Comparison of ENCODE assay signal across 8 mouse cellular contexts in the genomic region with DNA sequence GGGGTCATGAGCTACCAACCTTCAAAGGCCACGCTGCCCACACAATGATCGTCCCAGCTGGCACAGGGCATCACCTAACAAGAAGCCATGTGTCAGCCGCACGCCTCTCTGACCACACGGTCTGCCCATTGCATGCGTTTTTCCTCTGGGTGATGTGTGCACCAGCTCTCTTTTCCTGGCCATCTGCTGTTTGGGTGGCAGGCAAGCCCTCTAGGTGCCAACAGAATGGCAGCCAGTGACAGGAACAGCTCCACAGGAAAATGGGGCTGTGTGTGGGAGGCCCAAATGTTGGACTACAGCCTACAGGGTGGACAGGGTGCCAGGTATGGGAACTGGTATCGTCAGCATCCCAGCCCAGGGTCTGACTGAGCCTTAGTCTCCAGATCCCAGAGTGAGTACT. TPM values are rescaled to one million over a fixed set of nuclear protein-coding genes. Genes with fewer than 3 reads are reported as not detected.
DNase-seq lines count a peak whose midpoint lies in the region; ATAC-seq and TF ChIP-seq lines count a peak whose summit lies in the region.

No protein-coding gene starts in this region.

- DNase-seq in layer of hippocampus, adult 11-12 months (ENCODE audit: low spot score) = peak; percentile 59
- no peak for DNase-seq in layer of hippocampus, adult 9-10 months (ENCODE audit: low spot score)
- DNase-seq in cerebellum, adult 2 months = peak; percentile 87 to 92
- no peak for DNase-seq in hindbrain, embryonic 14.5 days (ENCODE audit: low spot score)
- no peak for DNase-seq in kidney, postnatal 10 days
- no peak for DNase-seq in B cell, adult 2 months
- DNase-seq in heart, postnatal 10 days = no peak

- no peak overlapping the region for H3ac ChIP-seq in myocyte (ENCODE audit: control insufficient read depth, insufficient read length)

- peak overlapping the region; percentile 71 for H3K27ac ChIP-seq in cerebellum, adult 2 months (ENCODE audit: insufficient read depth, low read length)
- no peak overlapping the region for H3K27ac ChIP-seq in hindbrain, embryonic 14.5 days

- no peaks in the 10 kb centered on the region for H3K36me3 ChIP-seq in hindbrain, embryonic 14.5 days (replicated peaks; ENCODE audit: control insufficient read depth, insufficient read depth)
- H3K36me3 ChIP-seq in myocyte (ENCODE audit: control insufficient read depth, insufficient read depth) = no peaks in the 10 kb centered on the region

- peak; percentile 47; the same call in 1 of the 2 replicates for ATAC-seq in hindbrain, embryonic 14.5 days (ENCODE audit: low FRiP score)

- intact Hi-C loops in heart, postnatal 10 days (cut with DNase I) = loop anchor here (2.0 to 5.0 kb wide), 6 partner anchors 32 to 518 kb away; no protein-coding TSS in a partner anchor

- no peak overlapping the region for H3K4me2 ChIP-seq in hindbrain, embryonic 14.5 days (replicated peaks)
- no peak overlapping the region for H3K4me2 ChIP-seq in myocyte (ENCODE audit: low read depth)

- peaks cover 27% of the 10 kb centered on the region for H3K4me1 ChIP-seq in cerebellum, adult 2 months (ENCODE audit: control insufficient read depth, insufficient read depth, low read length)
- no peaks in the 10 kb centered on the region for H3K4me1 ChIP-seq in hindbrain, embryonic 14.5 days (replicated peaks; ENCODE audit: control insufficient read depth, insufficient read depth, low read length)

- no peaks in the 10 kb centered on the region for H3K27me3 ChIP-seq in cerebellum, adult 2 months (ENCODE audit: control insufficient read depth, insufficient read depth, low read length)
- no peaks in the 10 kb centered on the region for H3K27me3 ChIP-seq in hindbrain, embryonic 14.5 days (ENCODE audit: control insufficient read depth, insufficient read depth, low read length)
- H3K27me3 ChIP-seq in myocyte (ENCODE audit: control insufficient read depth, insufficient read depth, insufficient read length) = no peaks in the 10 kb centered on the region

- TF ChIP-seq CTCF in cerebellum, adult 2 months (IDR thresholded peaks at IDR 0.05; ENCODE audit: borderline replicate concordance, insufficient read depth, low read depth, low read length) = no peak

- 0 out of 2 replicates have a peak, but pooled peaks have one; percentile 13 for TF ChIP-seq POLR2A in cerebellum, adult 2 months (IDR thresholded peaks at IDR 0.05; ENCODE audit: borderline replicate concordance, insufficient read depth, low read length)
- TF ChIP-seq POLR2A in myocyte (IDR thresholded peaks at IDR 0.05; ENCODE audit: insufficient read length, low read depth) = no peak

- H3K9ac ChIP-seq in hindbrain, embryonic 14.5 days = no peak overlapping the region

- 14% methylated on average over 7 of the region's 7 CpGs for WGBS in cerebellum, adult 2 months
- 75% methylated on average over 7 of the region's 7 CpGs for WGBS in hindbrain, embryonic 14.5 days

- H3K4me3 ChIP-seq in cerebellum, adult 2 months (replicated peaks; ENCODE audit: insufficient read depth, low read depth, low read length) = no peak overlapping the region
- H3K4me3 ChIP-seq in hindbrain, embryonic 14.5 days (replicated peaks; ENCODE audit: low read length) = no peak overlapping the region
- no peak overlapping the region for H3K4me3 ChIP-seq in myocyte

- no peaks in the 10 kb centered on the region for H3K9me3 ChIP-seq in hindbrain, embryonic 14.5 days (ENCODE audit: control insufficient read depth, low read length)

- no peaks in the 10 kb centered on the region for H3K79me2 ChIP-seq in myocyte (ENCODE audit: control insufficient read depth, insufficient read depth)

TF ChIP-seq in myocyte, 11 proteins besides CTCF, POLR2A, EP300 and RAD21:
- no peak for TF ChIP-seq SRF (IDR thresholded peaks at IDR 0.05; ENCODE audit: control insufficient read depth, insufficient read length, low read depth)
- TF ChIP-seq POLR2AphosphoS2 (IDR thresholded peaks at IDR 0.05; ENCODE audit: insufficient read length, low read depth) = no peak
- TF ChIP-seq E2F4 (IDR thresholded peaks at IDR 0.05; ENCODE audit: insufficient read depth) = no peak
- no peak for TF ChIP-seq CEBPB (IDR thresholded peaks at IDR 0.05; ENCODE audit: insufficient read depth, poor library complexity, severe bottlenecking)
- TF ChIP-seq TCF3 (IDR thresholded peaks at IDR 0.05; ENCODE audit: insufficient read length, low read depth) = no peak
- no peak for TF ChIP-seq USF1 (IDR thresholded peaks at IDR 0.05; ENCODE audit: low read depth)
- peak; percentile 13 for TF ChIP-seq TCF12 (IDR thresholded peaks at IDR 0.05; ENCODE audit: insufficient read depth, poor library complexity, severe bottlenecking)
- no peak for TF ChIP-seq MAX (IDR thresholded peaks at IDR 0.05; ENCODE audit: low read depth)
- peak in 2 of 3 experiments; percentile 83 to 93 for TF ChIP-seq MYOG (IDR thresholded peaks at IDR 0.05; ENCODE audit: control insufficient read depth in 1 of 3, insufficient read depth in 1 of 3, insufficient read length in 2 of 3, low read depth in 2 of 3)
- no peak for TF ChIP-seq REST (IDR thresholded peaks at IDR 0.05; ENCODE audit: insufficient read depth, insufficient read length)
- TF ChIP-seq MYOD1 (IDR thresholded peaks at IDR 0.05; ENCODE audit: control insufficient read depth in 1 of 3, insufficient read length in 2 of 3, low read depth in 2 of 3) = peak in 2 of 3 experiments; percentile 98 to 99

RNA-seq across cellular contexts. Expression of gene Ninj1, which starts 14.9 kb away (rescaled TPM):
- polyA plus RNA-seq in cerebellum, adult 2 months (2012; rRNA removed) = 87.5 and 91.1 TPM in 2 replicates
- 33.3 and 33.5 TPM in 2 replicates for polyA plus RNA-seq in hindbrain, embryonic 14.5 days (2014; fragmentation: Nextera tagmentation; extraction: Ambion mirVana)
- polyA plus RNA-seq in myocyte (2012; fragmentation: generic; extraction: Trizol) = 124 TPM
- total RNA-seq in heart, postnatal 10 days (2021) = 10 to 100 TPM; 45.2 to 88.0 TPM

RNA-seq across cellular contexts. Expression of gene Wnk2, which starts 24.5 kb away (rescaled TPM):
- 73.2 and 78.3 TPM in 2 replicates for polyA plus RNA-seq in cerebellum, adult 2 months (2012; rRNA removed)
- polyA plus RNA-seq in hindbrain, embryonic 14.5 days (2014; fragmentation: Nextera tagmentation; extraction: Ambion mirVana) = 23.3 and 28.0 TPM in 2 replicates
- not detected for polyA plus RNA-seq in myocyte (2012; fragmentation: generic; extraction: Trizol)
- 10 to 100 TPM; 26.9 to 27.6 TPM for total RNA-seq in heart, postnatal 10 days (2021)

RNA-seq across cellular contexts. Expression of gene Card19, which starts 43.5 kb away (rescaled TPM):
- polyA plus RNA-seq in cerebellum, adult 2 months (2012; rRNA removed) = 53.3 and 57.1 TPM in 2 replicates
- polyA plus RNA-seq in hindbrain, embryonic 14.5 days (2014; fragmentation: Nextera tagmentation; extraction: Ambion mirVana) = 31.0 and 37.0 TPM in 2 replicates
- 180 TPM for polyA plus RNA-seq in myocyte (2012; fragmentation: generic; extraction: Trizol)
- total RNA-seq in heart, postnatal 10 days (2021) = 100 to 1,000 TPM; 112 to 117 TPM

Comparison
In these comparisons a context has a peak if more than half of its experiments do, and no peak if none do; other contexts are left out.
1. DNase-seq: peak in layer of hippocampus, adult 11-12 months (single experiment) and cerebellum, adult 2 months (2 of 2); none in layer of hippocampus, adult 9-10 months (single experiment), hindbrain, embryonic 14.5 days (single experiment), kidney, postnatal 10 days (single experiment), B cell, adult 2 months (0 of 2) and heart, postnatal 10 days (0 of 2).
2. RNA of gene Wnk2, which starts 24.5 kb away (polyA plus RNA-seq): 73.2 to 78.3 TPM in cerebellum, adult 2 months and 23.3 to 28.0 TPM in hindbrain, embryonic 14.5 days; not detected in myocyte (single experiment); every median in the first group is over 10 times any median in the second.